Mouse (Mus musculus): ENCODE results near the gene Pomt1. TPM values are rescaled to one million over a fixed set of nuclear protein-coding genes. Genes with fewer than 3 reads are reported as not detected.

Gene Pomt1
- total and polyA plus RNA-seq, 3 experiments = 13.6 to 16.7 (median 16.0) TPM

- Histone ChIP-seq H3K9me3 (replicated peaks; ENCODE audit: low read length) (no peaks in the 10 kb centered on the region), H3K27ac (ENCODE audit: insufficient read depth, low read depth) (no peak overlapping the region), H3K4me2 (ENCODE audit: insufficient read depth, low read depth, poor library complexity, severe bottlenecking) (no peak overlapping the region), H3K36me3 (replicated peaks in 1 of 2; ENCODE audit: control insufficient read depth in 1 of 2, insufficient read depth in 1 of 2, low read length in 1 of 2) (peaks cover 97 to 99% of the 10 kb centered on the region in 2 experiments), H3K79me2 (replicated peaks; ENCODE audit: control insufficient read depth, extremely low read depth, insufficient read depth, poor library complexity, severe bottlenecking) (peaks cover 5% of the 10 kb centered on the region; the same call in 1 of the 2 replicates), H3K4me3 (replicated peaks in 1 of 3; ENCODE audit: low read depth in 2 of 3, low read length in 2 of 3, poor library complexity in 1 of 3) (no peak overlapping the region), H3K9ac (ENCODE audit: insufficient read depth, low read depth) (no peak overlapping the region), H3K27me3 (replicated peaks) (no peaks in the 10 kb centered on the region), H3K4me1 (ENCODE audit: control insufficient read depth in 1 of 2, insufficient read depth in 2 of 2) (no peaks in the 10 kb centered on the region)
- in situ Hi-C loops (cut with MboI; ENCODE audit: low pct_ligation_motif_present, low pct_unique_long_range_greater_than_20kb, low sequenced_read_pairs) (no loop called here), dilution Hi-C loops (cut with MboI; ENCODE audit: extremely low pct_ligation_motif_present, extremely low pct_unique_long_range_greater_than_20kb, low sequenced_read_pairs) (no loop called here)
- no peak for TF ChIP-seq TBP (conservative IDR thresholded peaks at IDR 0.05; ENCODE audit: low read depth, low read length)
- TF ChIP-seq USF1 (IDR thresholded peaks at IDR 0.05; ENCODE audit: low read depth, low read length) = no peak
- no peak for TF ChIP-seq UBTF (IDR thresholded peaks at IDR 0.05; ENCODE audit: low read depth, low read length)
- no peak for TF ChIP-seq POLR2A (IDR thresholded peaks at IDR 0.05; ENCODE audit: low read depth, low read length)
- no peak for TF ChIP-seq MEF2A (IDR thresholded peaks at IDR 0.05; ENCODE audit: borderline replicate concordance, low read depth, low read length)
- TF ChIP-seq ETS1 (conservative IDR thresholded peaks at IDR 0.05; ENCODE audit: low read depth, low read length) = no peak
- TF ChIP-seq MAX (IDR thresholded peaks at IDR 0.05; ENCODE audit: low read length) = no peak
- no peak for TF ChIP-seq PAX5 (IDR thresholded peaks at IDR 0.05; ENCODE audit: low read length)
- TF ChIP-seq ELF1 (IDR thresholded peaks at IDR 0.05; ENCODE audit: low read depth, low read length) = no peak
- TF ChIP-seq MXI1 (IDR thresholded peaks at IDR 0.05; ENCODE audit: low read depth, low read length) = no peak
- no peak for TF ChIP-seq RAD21 (IDR thresholded peaks at IDR 0.05; ENCODE audit: low read depth, low read length)
- TF ChIP-seq USF2 (conservative IDR thresholded peaks at IDR 0.05; ENCODE audit: low read depth, low read length) = no peak
- no peak for TF ChIP-seq ZNF384 (IDR thresholded peaks at IDR 0.05; ENCODE audit: low read depth, low read length)
- TF ChIP-seq SMC3 (IDR thresholded peaks at IDR 0.05; ENCODE audit: low read depth, low read length) = no peak
- TF ChIP-seq EP300 (IDR thresholded peaks at IDR 0.05; ENCODE audit: low read length) = no peak
- no peak for TF ChIP-seq E2F4 (IDR thresholded peaks at IDR 0.05; ENCODE audit: insufficient replicate concordance, low read depth, low read length)
- DNase-seq (ENCODE audit: extremely low read depth) = no peak
Observed at GRCm38 (mm10) chr2:32203853-32204252, 32.5 kb upstream of the Pomt1 start.

- TF ChIP-seq JUND (conservative IDR thresholded peaks at IDR 0.05; ENCODE audit: low read depth, low read length) (no peak), CHD2 (IDR thresholded peaks at IDR 0.05; ENCODE audit: low read length) (no peak), ELF1 (IDR thresholded peaks at IDR 0.05; ENCODE audit: low read depth, low read length) (no peak), RAD21 (IDR thresholded peaks at IDR 0.05; ENCODE audit: low read depth, low read length) (no peak), SMC3 (IDR thresholded peaks at IDR 0.05; ENCODE audit: low read depth, low read length) (no peak), TCF12 (IDR thresholded peaks at IDR 0.05; ENCODE audit: low read depth, low read length) (no peak), NRF1 (IDR thresholded peaks at IDR 0.05; ENCODE audit: low read depth, low read length) (no peak), GABPA (IDR thresholded peaks at IDR 0.05; ENCODE audit: insufficient replicate concordance, low read depth, low read length) (no peak), IRF4 (IDR thresholded peaks at IDR 0.05; ENCODE audit: low read depth, low read length) (no peak), MEF2A (IDR thresholded peaks at IDR 0.05; ENCODE audit: borderline replicate concordance, low read depth, low read length) (no peak), MAFK (IDR thresholded peaks at IDR 0.05; ENCODE audit: insufficient replicate concordance, low read length) (no peak), TBP (conservative IDR thresholded peaks at IDR 0.05; ENCODE audit: low read depth, low read length) (no peak), RCOR1 (conservative IDR thresholded peaks at IDR 0.05; ENCODE audit: low read depth, low read length) (no peak), MYC (IDR thresholded peaks at IDR 0.05; ENCODE audit: low read depth, low read length) (no peak), E2F4 (IDR thresholded peaks at IDR 0.05; ENCODE audit: insufficient replicate concordance, low read depth, low read length) (no peak), USF2 (conservative IDR thresholded peaks at IDR 0.05; ENCODE audit: low read depth, low read length) (no peak), UBTF (IDR thresholded peaks at IDR 0.05; ENCODE audit: low read depth, low read length) (no peak), ZNF384 (IDR thresholded peaks at IDR 0.05; ENCODE audit: low read depth, low read length) (no peak)
- no peaks in the 10 kb centered on the region for H3K4me1 ChIP-seq (ENCODE audit: control insufficient read depth in 1 of 2, insufficient read depth in 2 of 2)
- in situ Hi-C loops (cut with MboI; ENCODE audit: low pct_ligation_motif_present, low pct_unique_long_range_greater_than_20kb, low sequenced_read_pairs) = no loop called here
- no peak overlapping the region for H3K27ac ChIP-seq (ENCODE audit: insufficient read depth, low read depth)
- DNase-seq (ENCODE audit: extremely low read depth) = no peak
- H3K4me2 ChIP-seq (ENCODE audit: insufficient read depth, low read depth, poor library complexity, severe bottlenecking) = no peak overlapping the region
- H3K36me3 ChIP-seq (replicated peaks in 1 of 2; ENCODE audit: control insufficient read depth in 1 of 2, insufficient read depth in 1 of 2, low read length in 1 of 2) = peaks cover 95 to 99% of the 10 kb centered on the region in 2 experiments
- H3K9ac ChIP-seq (ENCODE audit: insufficient read depth, low read depth) = no peak overlapping the region
- no peaks in the 10 kb centered on the region for H3K27me3 ChIP-seq (replicated peaks)
- dilution Hi-C loops (cut with MboI; ENCODE audit: extremely low pct_ligation_motif_present, extremely low pct_unique_long_range_greater_than_20kb, low sequenced_read_pairs) = no loop called here
- H3K9me3 ChIP-seq (replicated peaks; ENCODE audit: low read length) = no peaks in the 10 kb centered on the region
- H3K4me3 ChIP-seq (replicated peaks in 1 of 3; ENCODE audit: low read depth in 2 of 3, low read length in 2 of 3, poor library complexity in 1 of 3) = no peak overlapping the region
- peaks cover 4% of the 10 kb centered on the region; the same call in 1 of the 2 replicates for H3K79me2 ChIP-seq (replicated peaks; ENCODE audit: control insufficient read depth, extremely low read depth, insufficient read depth, poor library complexity, severe bottlenecking)
Observed at GRCm38 (mm10) chr2:32207682-32208081, 28.7 kb upstream of the Pomt1 start.

Measured in CH12.LX (cell line).